Mouse (Mus musculus): ENCODE data around the gene Mto1.

- TF ChIP-seq CTCF (IDR thresholded peaks at IDR 0.05; ENCODE audit: borderline replicate concordance, insufficient read depth, low read length) (no peak), POLR2A (IDR thresholded peaks at IDR 0.05; ENCODE audit: low read depth, low read length) (no peak)
Measured at GRCm38 (mm10) chr9:78504133-78504532, 56.1 kb downstream of the Mto1 start.

All from embryonic fibroblast, embryonic 13.5 days (primary cell).